Mouse (Mus musculus) thymus, postnatal 10 days (tissue): Measurements from ENCODE around the gene Ccdc12.

ENCODE experiments used
- DNase-seq, 2 experiments: peaks; one replicate each; pipeline ENCODE4 v3.0.0; 2021; ENCODE audit warnings: low spot score in 2 of 2

Ccdc12 gene

DNA sequence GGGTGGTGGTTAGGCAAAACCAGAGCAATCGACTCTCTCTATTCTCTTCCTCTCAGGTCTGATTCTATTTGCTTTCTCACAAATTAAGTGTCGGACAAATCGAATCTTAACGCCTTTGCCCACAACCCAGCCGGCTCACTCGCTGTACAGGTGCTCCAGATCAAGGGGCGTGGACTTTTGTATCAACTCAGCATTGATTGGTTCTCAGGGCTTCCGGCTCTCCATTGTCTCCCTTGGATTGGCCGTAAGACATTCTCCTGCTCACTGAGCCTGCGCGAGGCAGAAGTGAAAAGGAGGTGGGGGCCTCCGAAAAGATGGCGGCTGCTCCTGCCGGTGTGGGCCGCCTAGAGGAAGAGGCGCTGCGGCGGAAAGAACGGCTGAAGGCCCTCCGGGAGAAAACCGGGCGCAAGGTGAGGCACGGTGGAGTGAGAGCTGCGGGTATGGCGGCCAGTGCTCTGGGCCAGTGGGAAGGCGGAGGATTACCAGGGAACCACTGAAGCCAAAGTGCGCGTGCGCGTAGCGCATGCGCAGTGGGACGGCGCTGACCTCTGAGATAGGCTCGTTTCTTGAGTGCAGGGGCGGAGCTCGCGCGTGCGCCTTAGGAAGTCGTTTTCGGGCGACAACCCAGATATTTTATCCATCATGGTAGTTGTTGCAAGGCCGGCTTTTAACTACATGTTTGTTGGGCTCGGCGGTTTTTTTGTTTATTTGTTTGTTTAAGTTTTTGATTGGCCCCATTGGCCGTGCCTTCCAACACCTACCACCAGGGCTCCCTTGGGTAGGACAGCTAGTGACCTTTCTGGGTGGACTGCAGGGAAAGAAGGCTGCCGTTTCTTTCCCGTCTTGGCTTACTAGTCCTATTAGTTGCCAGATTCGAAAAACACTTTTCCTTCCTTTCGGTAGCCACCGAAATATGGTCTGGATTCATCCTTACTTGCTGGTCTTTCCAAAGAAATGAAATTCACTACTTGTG is at the start of gene Ccdc12:
TSS of gene Ccdc12 (plus strand) at position 255 of the 973 bp plus-strand sequence.
- peak; percentile 91 to 94 for DNase-seq

DNA sequence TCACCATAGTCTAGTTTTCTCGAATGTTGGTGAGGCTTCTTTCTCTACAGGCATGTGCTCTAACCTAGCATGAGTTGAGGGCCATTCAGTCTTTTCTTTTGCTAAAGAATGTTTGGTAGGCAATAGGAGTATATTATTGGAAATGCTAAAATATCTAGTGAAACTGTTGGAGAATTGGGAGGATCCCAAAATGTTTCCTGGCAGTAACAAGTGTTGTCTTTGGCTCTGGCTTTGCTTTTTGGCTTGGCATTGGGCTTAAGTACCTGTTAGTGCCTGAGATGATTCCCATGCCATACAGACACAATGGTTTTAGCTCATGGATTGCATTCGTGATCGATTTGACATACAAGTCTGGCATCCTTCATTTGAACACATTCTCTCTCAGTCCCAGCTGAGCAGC is 44.8 kb upstream of the Ccdc12 start:
- no peak for DNase-seq

DNA sequence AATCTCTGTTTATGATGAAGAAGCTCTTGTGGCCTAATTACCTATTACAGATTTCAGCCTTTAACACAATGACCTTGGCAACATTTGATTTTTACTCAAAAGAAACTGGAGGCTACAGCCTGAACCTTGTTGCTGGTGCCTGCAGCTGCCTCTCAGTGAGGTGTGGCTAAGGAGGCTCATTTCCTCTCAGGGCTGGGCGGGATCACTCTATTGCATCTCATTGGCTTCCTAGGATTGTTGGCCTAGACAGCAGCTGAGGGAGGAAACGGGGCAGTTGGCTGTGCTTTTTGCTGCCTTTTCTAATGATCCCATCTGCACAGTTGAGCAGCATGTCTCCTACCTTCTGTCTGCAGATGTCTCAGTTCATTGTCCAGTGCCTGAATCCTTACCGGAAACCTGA is 39.2 kb upstream of the Ccdc12 start:
- DNase-seq = no peak

DNA sequence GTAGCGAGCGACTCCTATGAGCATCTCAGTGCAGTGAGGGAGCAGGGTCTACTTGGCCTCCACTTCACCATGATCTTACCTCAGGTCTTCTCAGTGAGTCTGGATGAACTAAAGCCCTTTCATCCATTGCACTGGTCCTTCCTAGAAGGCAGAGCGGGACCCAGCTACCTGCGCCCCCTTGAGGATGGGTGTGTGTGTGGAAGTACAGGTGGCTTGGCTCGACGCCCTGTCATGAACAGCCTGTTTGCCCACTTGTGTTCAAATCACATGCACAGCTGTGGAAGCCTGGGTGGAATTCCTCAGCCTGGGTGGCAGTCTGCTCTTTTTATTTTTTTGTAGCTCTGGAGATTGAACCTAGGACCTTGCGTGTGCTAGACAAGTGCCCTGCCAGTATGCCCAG is 36.1 kb upstream of the Ccdc12 start:
- DNase-seq = no peak

DNA sequence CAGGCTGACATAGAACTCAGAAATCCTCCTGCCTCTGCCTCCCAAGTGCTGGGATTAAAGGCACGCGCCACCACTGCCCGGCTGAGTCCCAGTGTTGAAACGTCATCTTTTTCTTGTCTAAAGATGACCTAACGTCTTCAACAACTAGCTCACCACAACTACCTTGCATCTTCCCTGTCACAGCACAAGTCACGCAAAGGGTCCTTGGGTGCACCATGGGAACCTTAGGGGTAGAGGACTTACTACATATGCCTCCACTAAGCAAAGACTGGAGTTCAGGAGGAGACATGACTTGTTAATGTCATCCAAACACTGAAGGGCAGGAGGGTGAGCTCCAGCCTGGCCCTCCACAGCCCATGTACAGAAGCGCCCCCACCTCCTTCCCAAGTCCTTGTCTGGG is 35.6 kb upstream of the Ccdc12 start:
- no peak for DNase-seq

- no peak for DNase-seq
Measured at GRCm38 (mm10) chr9:110622621-110623219, 33.6 kb upstream of the Ccdc12 start.

- DNase-seq = no peak
Measured at GRCm38 (mm10) chr9:110623416-110624195, 32.7 kb upstream of the Ccdc12 start.

- DNase-seq = no peak
Measured at GRCm38 (mm10) chr9:110624361-110625166, 31.7 kb upstream of the Ccdc12 start, which contains the start of gene Nradd. Nradd (minus strand) TSS chr9:110624452.

- DNase-seq = no peak
Measured at GRCm38 (mm10) chr9:110625350-110625908, 30.9 kb upstream of the Ccdc12 start.

- no peak for DNase-seq
Measured at GRCm38 (mm10) chr9:110630171-110630570, 26.1 kb upstream of the Ccdc12 start.

GRCm38 (mm10) chr9:110631191-110631590 is 25.1 kb upstream of the Ccdc12 start:
- peak in 1 of 2 experiments; percentile 59 for DNase-seq

DNA sequence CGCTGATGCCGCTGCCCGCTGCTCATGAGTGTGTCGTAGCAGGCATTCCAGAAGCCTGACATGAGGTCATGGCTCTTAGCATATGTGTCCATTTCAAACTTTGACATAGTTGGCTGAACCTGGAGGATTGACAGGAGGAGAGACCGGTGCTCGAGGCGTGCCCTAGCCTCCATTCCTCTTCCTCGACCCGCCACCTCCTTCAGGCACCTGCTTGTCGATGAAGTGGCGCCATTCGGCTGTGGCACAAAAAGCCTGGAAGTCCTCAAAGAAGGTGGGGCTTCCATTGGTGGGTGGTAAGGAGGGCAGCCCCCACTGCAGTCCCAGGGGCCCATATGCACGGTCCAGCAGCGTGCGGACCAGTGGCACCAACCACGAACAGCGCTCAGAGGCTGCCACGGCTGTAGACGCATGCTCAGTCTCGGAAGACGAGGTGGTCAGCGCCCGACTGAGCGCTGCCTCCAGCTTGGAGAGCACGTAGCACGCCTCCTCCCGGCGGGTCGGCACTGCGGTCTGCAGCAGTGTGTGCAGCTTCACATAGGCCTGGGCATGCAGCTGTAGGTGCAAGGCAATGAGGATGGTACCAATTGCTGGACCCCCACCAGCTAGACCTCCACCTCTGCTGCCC is 24.5 kb upstream of the Ccdc12 start:
- no peak for DNase-seq

DNA sequence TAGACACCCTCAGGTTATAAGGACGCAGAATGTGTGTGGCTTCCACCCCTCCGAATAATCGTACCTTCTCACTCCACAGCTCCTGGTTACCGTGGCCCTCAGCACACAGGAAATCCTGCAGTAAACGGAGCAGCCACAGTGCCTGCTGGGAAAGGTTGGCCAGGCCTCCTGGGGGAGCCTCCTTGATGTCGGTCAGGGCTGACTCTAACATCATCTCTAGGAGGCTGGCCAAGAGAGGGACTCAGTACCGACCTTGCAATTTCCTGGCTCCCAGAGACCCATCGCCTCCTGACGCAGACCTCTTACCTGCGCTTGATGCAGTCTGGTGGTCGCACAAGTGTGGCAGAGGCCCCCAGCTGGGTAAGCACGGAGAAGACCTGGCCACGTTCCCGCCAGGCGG is 23.6 kb upstream of the Ccdc12 start:
- no peak for DNase-seq

DNA sequence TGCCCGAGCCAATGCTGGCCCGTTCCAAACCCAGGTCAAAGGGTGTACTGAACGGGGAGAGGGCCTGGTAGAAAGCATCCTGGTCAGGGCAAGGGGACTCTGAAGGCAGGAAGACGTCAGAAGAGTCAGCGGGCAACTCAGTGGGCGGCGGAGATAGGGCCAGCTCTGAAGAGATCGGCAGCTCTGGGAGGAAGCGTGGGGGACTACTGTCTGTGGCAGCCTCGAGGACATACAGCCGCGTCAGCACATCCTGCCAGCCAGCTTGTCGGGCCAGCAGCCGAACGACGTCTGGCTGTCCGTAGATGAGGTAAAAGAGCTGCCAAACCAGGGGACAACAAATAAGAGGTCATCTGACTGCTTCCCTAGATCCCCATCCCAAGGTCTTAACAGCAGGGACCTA is 22.4 kb upstream of the Ccdc12 start:
- no peak for DNase-seq

- peak; percentile 78 to 97 for DNase-seq
Measured at GRCm38 (mm10) chr9:110635225-110635624, 21.1 kb upstream of the Ccdc12 start.

DNA sequence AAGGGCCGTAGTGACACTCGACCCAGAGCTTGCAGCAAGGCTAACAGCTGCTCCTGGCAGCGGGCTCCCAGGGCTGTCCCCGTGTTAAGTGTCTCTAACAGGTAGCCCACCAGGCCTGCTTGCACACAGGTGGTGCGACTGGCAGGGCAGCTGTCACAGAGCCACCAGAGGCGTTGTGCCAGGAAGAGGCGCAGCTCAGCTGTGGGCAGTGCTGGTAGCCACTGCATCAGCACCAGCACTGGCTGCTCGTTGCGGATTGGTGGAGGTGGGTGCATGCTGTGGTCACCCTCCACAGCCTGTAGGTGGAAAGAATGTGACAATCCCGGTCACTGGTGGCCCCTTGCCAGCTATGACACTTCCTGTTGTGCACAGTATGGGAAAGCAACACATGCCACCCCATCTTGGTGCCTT is 17.7 kb upstream of the Ccdc12 start:
- DNase-seq = no peak

GRCm38 (mm10) chr9:110641006-110641405 is 15.3 kb upstream of the Ccdc12 start:
- no peak for DNase-seq

DNA sequence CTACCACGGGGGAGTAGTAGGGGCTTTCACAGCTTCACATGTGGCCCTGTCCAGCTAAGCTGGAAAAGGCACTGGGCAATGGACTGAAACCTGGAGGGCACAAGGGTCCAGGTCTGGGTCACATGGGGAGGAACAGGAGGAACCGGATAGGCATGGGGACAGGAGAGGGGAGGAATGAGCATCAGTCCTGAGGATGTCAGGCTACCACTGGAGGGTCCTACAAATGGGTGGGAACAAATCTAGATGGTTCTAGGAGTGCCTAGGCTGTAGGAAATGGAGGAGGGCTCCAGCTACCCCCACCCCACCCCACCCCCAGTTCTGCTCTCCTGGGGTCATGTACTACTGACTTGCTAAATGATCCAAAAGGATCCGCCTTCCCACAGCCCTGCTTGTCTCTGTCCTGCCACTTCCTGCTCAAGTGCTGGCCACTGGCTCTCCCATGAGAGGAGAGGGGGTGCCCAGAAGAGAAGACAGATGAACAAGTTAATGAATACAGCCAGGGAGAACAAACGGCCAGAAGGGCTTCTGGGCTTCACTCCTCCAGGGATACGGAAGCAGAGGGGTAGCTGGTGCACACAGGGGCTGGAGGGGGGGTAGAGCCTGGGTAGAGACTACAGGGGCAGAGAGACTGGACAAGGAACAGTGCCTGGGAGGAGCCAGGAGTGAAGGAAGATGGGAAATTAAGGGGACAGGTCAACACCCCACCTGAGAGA is 13.3 kb upstream of the Ccdc12 start:
- DNase-seq = no peak

- no peak for DNase-seq
Measured at GRCm38 (mm10) chr9:110643787-110644186, 12.5 kb upstream of the Ccdc12 start.

- no peak for DNase-seq
Measured at GRCm38 (mm10) chr9:110644295-110644694, 12.0 kb upstream of the Ccdc12 start.
